Mouse (Mus musculus): ENCODE measurements around the gene Eif4e2.

GRCm38 (mm10) chr1:87257691-87258090 lies 44.0 kb downstream of the Eif4e2 start:
- TF ChIP-seq CTCF (IDR thresholded peaks at IDR 0.05; ENCODE audit: control insufficient read depth, insufficient read depth, low read length) = no peak
- no peak for TF ChIP-seq POLR2A (IDR thresholded peaks at IDR 0.05; ENCODE audit: borderline replicate concordance, control insufficient read depth, low read depth, low read length)

Measured in bone marrow, adult 2 months (tissue).